Mouse (Mus musculus) MEL (cell line): Measurements from ENCODE around the gene Sgsm2.

Experiments used
- CTCF ChIP-seq, 3 experiments: IDR thresholded peaks in 2 of 3; conservative IDR thresholded peaks in 1 of 3; 2 replicates each; pipeline ENCODE4 v1.5.1; 2011 to 2012; ENCODE audit warnings: low read length in 3 of 3, low read depth in 2 of 3, mild to moderate bottlenecking in 2 of 3, improper control_type of control experiment in 1 of 3, inconsistent platforms in 1 of 3, mixed read lengths in 1 of 3, moderate library complexity in 1 of 3; ENCODE audit not compliant: control insufficient read depth in 1 of 3, insufficient read depth in 1 of 3, poor library complexity in 1 of 3, severe bottlenecking in 1 of 3
- GATA1 ChIP-seq: IDR thresholded peaks from 2 replicates; pipeline ENCODE4 v1.6.1; 2011; ENCODE audit warnings: low read depth, low read length, improper control_type of control experiment
- MAX ChIP-seq: IDR thresholded peaks from 2 replicates; pipeline ENCODE4 v1.6.1; 2011; ENCODE audit warnings: low read length, improper control_type of control experiment

- TF ChIP-seq CTCF (IDR thresholded peaks at IDR 0.05 in 2 of 3, conservative IDR thresholded peaks at IDR 0.05 in 1 of 3; ENCODE audit: control insufficient read depth in 1 of 3, insufficient read depth in 1 of 3, low read depth in 2 of 3, low read length in 3 of 3, poor library complexity in 1 of 3, severe bottlenecking in 1 of 3), result no peak
- no peak for TF ChIP-seq MAX
- TF ChIP-seq GATA1, result no peak
These were observed 22.2 kb downstream of the Sgsm2 start for GRCm38 (mm10) chr11:74874630-74875029.
